Mouse (Mus musculus): Measurements from ENCODE around the gene Car2. TPM values are rescaled to one million over a fixed set of nuclear protein-coding genes. Genes with fewer than 3 reads are reported as not detected.

Gene Car2
- polyA plus RNA-seq (2015; fragmentation: Nextera tagmentation; extraction: Ambion mirVana) = 358 and 359 TPM in 2 replicates

DNA sequence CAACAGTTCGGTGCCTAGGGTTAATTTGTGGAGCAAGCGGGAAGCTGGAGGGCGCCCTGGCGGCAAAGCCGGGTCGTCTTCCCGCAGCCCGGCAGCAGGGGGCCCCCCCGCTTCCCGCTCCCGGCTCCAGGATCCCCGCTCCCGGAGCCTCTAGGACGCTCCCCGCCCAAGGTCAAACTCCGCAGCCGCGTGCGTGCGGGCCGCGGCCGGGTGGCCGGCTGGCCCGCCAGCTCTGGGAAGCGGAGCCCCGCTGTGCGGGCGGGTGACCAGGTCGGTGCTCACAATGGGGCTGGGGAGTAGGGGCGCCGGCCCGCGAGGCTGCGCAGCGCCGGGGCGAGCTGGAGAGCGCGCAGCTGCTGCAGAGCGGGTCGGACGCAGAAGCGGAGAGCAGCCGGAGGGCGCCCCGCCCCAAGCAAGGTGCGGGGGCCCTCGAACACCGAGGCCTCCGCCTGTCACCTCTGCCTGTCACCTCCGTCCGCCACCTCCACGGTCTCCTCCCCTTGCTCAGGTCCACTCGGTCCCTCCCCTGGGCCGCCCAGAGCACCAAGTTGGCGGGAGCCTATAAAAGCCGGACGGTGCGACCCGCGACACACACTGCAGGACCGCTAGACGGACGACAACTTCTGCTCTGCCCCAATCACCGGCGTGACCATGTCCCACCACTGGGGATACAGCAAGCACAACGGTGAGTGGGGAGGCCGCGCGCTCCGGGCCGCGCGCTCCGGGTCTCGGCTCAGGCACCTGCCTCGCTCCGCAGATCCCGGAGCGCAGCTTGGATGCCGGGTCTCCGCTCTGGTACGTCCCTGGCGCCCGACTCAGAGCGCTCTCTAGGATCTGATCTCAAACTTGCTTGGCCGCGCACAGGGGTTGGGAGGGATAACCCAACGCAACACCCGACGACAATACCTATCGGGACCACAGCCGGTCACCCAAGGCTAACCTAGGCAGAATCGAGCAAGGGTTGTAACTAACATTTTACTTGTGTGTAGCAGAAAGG is at the start of gene Car2:
Gene Car2, plus strand, starts transcription at position 172 of the 997 bp plus-strand sequence.
- Histone ChIP-seq H3K4me2 (replicated peaks; ENCODE audit: low read depth, low read length) (peak within 1 kb of the TSS; percentile 78), H3K4me1 (ENCODE audit: insufficient read depth, low read depth, low read length) (peaks cover 9% of the 10 kb centered on the region), H3K4me3 (ENCODE audit: low read depth, low read length) (peak within 1 kb of the TSS; percentile 94), H3K27ac (ENCODE audit: low read length) (peak within 1 kb of the TSS; percentile 90), H3K27me3 (replicated peaks; ENCODE audit: insufficient read depth, low read length) (no peaks in the 10 kb centered on the region), H3K9me3 (ENCODE audit: low read length) (no peaks in the 10 kb centered on the region), H3K9ac (replicated peaks; ENCODE audit: low read depth) (peak within 1 kb of the TSS; percentile 82), H3K36me3 (ENCODE audit: insufficient read depth, low read length) (no peaks in the 10 kb centered on the region)
- WGBS = under 1% methylated on average over 82 of the region's 95 CpGs
- TF ChIP-seq EP300 (IDR thresholded peaks at IDR 0.05) (no peak), CTCF (IDR thresholded peaks at IDR 0.05) (peak; percentile 73)
- ATAC-seq = peak; percentile 84
- DNase-seq (ENCODE audit: low spot score) = peak; percentile 85

DNA sequence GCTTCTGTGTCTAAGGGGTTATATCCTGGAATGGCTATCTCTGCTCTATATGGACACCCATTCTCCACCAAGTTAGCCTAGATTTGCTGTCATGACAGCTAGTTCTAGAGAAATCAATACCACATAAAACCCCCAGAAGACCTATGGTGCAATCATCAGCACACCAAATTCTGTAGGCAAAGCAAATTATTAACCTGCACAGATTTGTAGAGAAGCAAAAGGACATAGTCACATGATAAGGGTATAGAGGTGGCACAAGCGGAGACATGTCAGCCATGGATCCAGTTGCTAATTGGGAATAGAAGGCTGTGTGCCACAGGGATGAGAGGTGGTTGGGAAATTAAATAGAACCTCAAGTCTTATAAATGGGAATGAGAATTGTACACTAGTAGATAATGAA is 47.1 kb upstream of the Car2 start:
- no peaks in the 10 kb centered on the region for H3K4me1 ChIP-seq (ENCODE audit: insufficient read depth, low read depth, low read length)
- H3K9ac ChIP-seq (replicated peaks; ENCODE audit: low read depth) = no peak overlapping the region
- no peaks in the 10 kb centered on the region for H3K36me3 ChIP-seq (ENCODE audit: insufficient read depth, low read length)
- no peak overlapping the region for H3K27ac ChIP-seq (ENCODE audit: low read length)
- no peak overlapping the region for H3K4me2 ChIP-seq (replicated peaks; ENCODE audit: low read depth, low read length)
- H3K27me3 ChIP-seq (replicated peaks; ENCODE audit: insufficient read depth, low read length) = no peaks in the 10 kb centered on the region
- H3K9me3 ChIP-seq (ENCODE audit: low read length) = no peaks in the 10 kb centered on the region
- ATAC-seq (no peak), DNase-seq (ENCODE audit: low spot score) (no peak)
- 92% methylated on average over 1 of the region's 1 CpGs for WGBS
- no peak for TF ChIP-seq EP300 (IDR thresholded peaks at IDR 0.05)
- TF ChIP-seq CTCF (IDR thresholded peaks at IDR 0.05) = no peak
- H3K4me3 ChIP-seq (ENCODE audit: low read depth, low read length) = no peak overlapping the region

DNA sequence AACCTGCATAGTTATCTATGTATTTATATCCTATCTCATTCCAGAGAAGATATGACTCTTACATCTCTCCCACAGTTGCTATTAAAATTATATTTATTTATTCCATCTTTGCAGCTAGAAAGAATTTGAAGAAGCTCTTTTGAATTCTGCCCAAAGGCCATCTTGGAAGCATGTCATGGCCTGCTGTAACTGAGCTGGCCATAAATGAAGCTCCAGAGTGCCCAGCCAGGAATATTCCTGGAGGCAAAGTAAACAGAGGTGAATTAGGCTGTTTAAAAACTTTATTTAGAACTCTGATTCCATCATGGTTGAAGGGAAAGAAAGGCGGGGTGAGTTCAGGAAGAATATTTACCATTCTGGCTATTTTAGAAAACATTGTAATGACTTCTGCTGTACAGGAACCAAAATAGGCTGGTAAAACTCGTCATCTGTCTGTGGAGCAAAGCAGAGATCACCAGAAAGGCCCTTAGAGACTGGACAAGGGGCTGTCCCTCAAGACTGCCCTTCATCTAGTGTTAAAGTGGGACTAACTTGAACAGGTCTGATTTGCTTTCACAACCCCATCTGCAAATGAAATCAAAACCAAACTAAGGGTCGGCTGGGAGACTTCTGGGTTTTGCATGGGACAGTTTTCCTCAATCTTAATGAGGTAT is 46.5 kb upstream of the Car2 start:
- Histone ChIP-seq H3K27me3 (replicated peaks; ENCODE audit: insufficient read depth, low read length) (no peaks in the 10 kb centered on the region), H3K4me2 (replicated peaks; ENCODE audit: low read depth, low read length) (no peak overlapping the region), H3K9me3 (ENCODE audit: low read length) (no peaks in the 10 kb centered on the region), H3K27ac (ENCODE audit: low read length) (no peak overlapping the region), H3K9ac (replicated peaks; ENCODE audit: low read depth) (no peak overlapping the region), H3K4me1 (ENCODE audit: insufficient read depth, low read depth, low read length) (no peaks in the 10 kb centered on the region), H3K36me3 (ENCODE audit: insufficient read depth, low read length) (no peaks in the 10 kb centered on the region), H3K4me3 (ENCODE audit: low read depth, low read length) (no peak overlapping the region)
- TF ChIP-seq CTCF (IDR thresholded peaks at IDR 0.05) (no peak), EP300 (IDR thresholded peaks at IDR 0.05) (no peak)
- no peak for DNase-seq (ENCODE audit: low spot score)
- no peak for ATAC-seq
- WGBS = 72% methylated on average over 3 of the region's 3 CpGs

DNA sequence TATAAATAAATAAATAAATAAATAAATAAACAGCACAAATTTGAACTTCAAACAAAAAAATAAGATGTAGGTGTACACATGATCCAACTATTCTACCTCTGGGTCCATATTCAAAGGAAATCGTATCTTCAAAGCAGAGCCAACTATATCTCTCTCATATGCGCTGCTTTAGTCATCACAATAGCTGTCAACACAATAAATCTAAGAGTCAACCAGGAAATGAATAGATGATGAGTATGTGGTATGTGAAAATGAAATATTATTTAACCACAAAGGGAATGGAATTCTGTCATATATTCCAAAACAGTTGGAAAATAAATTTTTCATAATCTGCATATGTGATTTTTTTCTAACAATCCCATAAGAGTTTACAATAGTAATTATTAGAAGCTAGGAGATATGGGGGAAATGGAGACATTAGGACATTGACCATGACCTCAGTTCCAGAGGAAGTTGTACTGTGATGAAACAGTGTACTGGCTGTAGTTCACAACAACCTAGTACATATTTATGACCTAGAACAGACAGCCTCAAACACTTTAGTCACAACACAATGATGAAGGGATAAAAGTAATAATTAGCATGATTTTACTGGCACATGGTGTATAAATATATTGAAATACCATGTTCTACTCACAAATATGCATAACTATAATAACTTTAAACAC is 37.4 kb upstream of the Car2 start:
- H3K27ac ChIP-seq (ENCODE audit: low read length) = no peak overlapping the region
- no peak for ATAC-seq

DNA sequence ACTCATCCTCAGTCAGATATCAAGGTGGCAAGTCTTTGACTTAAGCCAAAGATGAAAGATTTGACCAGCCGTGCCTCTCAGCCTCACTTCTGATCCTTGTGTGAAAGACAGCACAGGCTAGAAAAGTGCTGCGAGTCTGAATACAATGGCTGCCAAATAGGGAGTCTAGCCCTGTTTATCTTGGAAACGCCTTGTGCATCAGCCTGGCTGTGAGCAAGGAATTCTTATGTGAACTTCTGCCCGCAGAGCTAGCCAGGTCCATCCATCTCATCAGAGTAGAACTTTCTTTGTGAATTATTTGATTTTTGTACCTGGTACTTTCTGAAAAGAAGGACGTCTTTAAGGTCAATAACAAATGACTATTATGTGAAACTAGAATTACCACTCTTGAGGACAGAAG is 32.1 kb upstream of the Car2 start:
- ATAC-seq (no peak), DNase-seq (ENCODE audit: low spot score) (no peak)
- no peak overlapping the region for H3K9ac ChIP-seq (replicated peaks; ENCODE audit: low read depth)
- WGBS = 33% methylated on average over 5 of the region's 5 CpGs
- H3K36me3 ChIP-seq (ENCODE audit: insufficient read depth, low read length) = no peaks in the 10 kb centered on the region
- no peak overlapping the region for H3K27ac ChIP-seq (ENCODE audit: low read length)
- no peaks in the 10 kb centered on the region for H3K9me3 ChIP-seq (ENCODE audit: low read length)
- H3K27me3 ChIP-seq (replicated peaks; ENCODE audit: insufficient read depth, low read length) = no peaks in the 10 kb centered on the region
- no peak for TF ChIP-seq EP300 (IDR thresholded peaks at IDR 0.05)
- no peak for TF ChIP-seq CTCF (IDR thresholded peaks at IDR 0.05)
- H3K4me1 ChIP-seq (ENCODE audit: insufficient read depth, low read depth, low read length) = no peaks in the 10 kb centered on the region
- no peak overlapping the region for H3K4me3 ChIP-seq (ENCODE audit: low read depth, low read length)
- no peak overlapping the region for H3K4me2 ChIP-seq (replicated peaks; ENCODE audit: low read depth, low read length)

More for the DNA sequence above, 37.4 kb upstream of the Car2 start:
- Histone ChIP-seq H3K4me1 (ENCODE audit: insufficient read depth, low read depth, low read length) (no peaks in the 10 kb centered on the region), H3K9me3 (ENCODE audit: low read length) (no peaks in the 10 kb centered on the region), H3K27me3 (replicated peaks; ENCODE audit: insufficient read depth, low read length) (no peaks in the 10 kb centered on the region), H3K4me3 (ENCODE audit: low read depth, low read length) (no peak overlapping the region), H3K4me2 (replicated peaks; ENCODE audit: low read depth, low read length) (no peak overlapping the region), H3K9ac (replicated peaks; ENCODE audit: low read depth) (no peak overlapping the region), H3K36me3 (ENCODE audit: insufficient read depth, low read length) (no peaks in the 10 kb centered on the region)
- WGBS = 83% methylated on average over 2 of the region's 2 CpGs
- no peak for DNase-seq (ENCODE audit: low spot score)
- TF ChIP-seq EP300 (IDR thresholded peaks at IDR 0.05) = no peak
- no peak for TF ChIP-seq CTCF (IDR thresholded peaks at IDR 0.05)

DNA sequence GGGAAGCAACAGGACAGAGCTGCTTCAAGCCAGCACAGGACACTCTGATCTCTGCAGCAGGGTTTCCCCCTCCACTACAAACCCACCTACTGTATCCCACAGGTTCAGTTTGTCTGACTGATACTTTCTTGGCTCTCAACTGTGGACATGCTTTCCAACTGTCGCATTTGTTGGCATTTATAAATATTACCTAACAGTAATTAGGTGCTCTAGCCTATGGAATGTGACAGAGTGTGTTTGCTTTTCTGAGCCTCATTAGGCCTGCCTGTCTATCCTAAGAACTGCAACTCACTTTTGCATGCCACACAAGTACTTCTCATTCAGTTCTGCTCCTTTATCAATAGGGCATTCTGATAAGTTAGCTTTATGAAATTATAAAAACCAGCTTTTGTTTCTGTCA is 31.6 kb upstream of the Car2 start:
- 23% methylated on average over 1 of the region's 1 CpGs for WGBS
- no peak overlapping the region for H3K9ac ChIP-seq (replicated peaks; ENCODE audit: low read depth)
- ATAC-seq = no peak
- no peaks in the 10 kb centered on the region for H3K27me3 ChIP-seq (replicated peaks; ENCODE audit: insufficient read depth, low read length)
- H3K4me3 ChIP-seq (ENCODE audit: low read depth, low read length) = no peak overlapping the region
- no peak overlapping the region for H3K27ac ChIP-seq (ENCODE audit: low read length)
- no peaks in the 10 kb centered on the region for H3K36me3 ChIP-seq (ENCODE audit: insufficient read depth, low read length)
- H3K4me1 ChIP-seq (ENCODE audit: insufficient read depth, low read depth, low read length) = no peaks in the 10 kb centered on the region
- H3K9me3 ChIP-seq (ENCODE audit: low read length) = no peaks in the 10 kb centered on the region
- TF ChIP-seq EP300 (IDR thresholded peaks at IDR 0.05) (no peak), CTCF (IDR thresholded peaks at IDR 0.05) (no peak)
- no peak for DNase-seq (ENCODE audit: low spot score)
- H3K4me2 ChIP-seq (replicated peaks; ENCODE audit: low read depth, low read length) = no peak overlapping the region

Data from lung, postnatal 0 days (tissue).